Mouse (Mus musculus): ENCODE data around the gene Apc2. TPM values are rescaled to one million over a fixed set of nuclear protein-coding genes. Genes with fewer than 3 reads are reported as not detected.
A peak's percentile ranks its signal among the peaks of the same experiment; 100 is the strongest.

The Apc2 gene
- polyA plus RNA-seq, 1 experiment from 2014 or later: 234 TPM

- WGBS: 8% methylated on average over 11 of the region's 11 CpGs
- Histone ChIP-seq H3K9me3 (ENCODE audit: control insufficient read depth, low read length) (no peaks in the 10 kb centered on the region), H3K4me2 (ENCODE audit: low read length) (peak overlapping the region; percentile 90), H3K4me1 (replicated peaks; ENCODE audit: control insufficient read depth, insufficient read depth, low read length) (peaks cover 73% of the 10 kb centered on the region), H3K4me3 (replicated peaks; ENCODE audit: low read length) (peak overlapping the region; percentile 57), H3K36me3 (ENCODE audit: control insufficient read depth, insufficient read depth) (peaks cover 15% of the 10 kb centered on the region), H3K9ac (replicated peaks; ENCODE audit: low read depth, low read length) (peak overlapping the region; percentile 89), H3K27ac (ENCODE audit: low read length) (peak overlapping the region; percentile 94), H3K27me3 (replicated peaks; ENCODE audit: control insufficient read depth, insufficient read depth, low read length) (no peaks in the 10 kb centered on the region)
- peak; percentile 83 for ATAC-seq
Observed at GRCm38 (mm10) chr10:80300672-80301181, 5.0 kb downstream of the Apc2 start.

DNA sequence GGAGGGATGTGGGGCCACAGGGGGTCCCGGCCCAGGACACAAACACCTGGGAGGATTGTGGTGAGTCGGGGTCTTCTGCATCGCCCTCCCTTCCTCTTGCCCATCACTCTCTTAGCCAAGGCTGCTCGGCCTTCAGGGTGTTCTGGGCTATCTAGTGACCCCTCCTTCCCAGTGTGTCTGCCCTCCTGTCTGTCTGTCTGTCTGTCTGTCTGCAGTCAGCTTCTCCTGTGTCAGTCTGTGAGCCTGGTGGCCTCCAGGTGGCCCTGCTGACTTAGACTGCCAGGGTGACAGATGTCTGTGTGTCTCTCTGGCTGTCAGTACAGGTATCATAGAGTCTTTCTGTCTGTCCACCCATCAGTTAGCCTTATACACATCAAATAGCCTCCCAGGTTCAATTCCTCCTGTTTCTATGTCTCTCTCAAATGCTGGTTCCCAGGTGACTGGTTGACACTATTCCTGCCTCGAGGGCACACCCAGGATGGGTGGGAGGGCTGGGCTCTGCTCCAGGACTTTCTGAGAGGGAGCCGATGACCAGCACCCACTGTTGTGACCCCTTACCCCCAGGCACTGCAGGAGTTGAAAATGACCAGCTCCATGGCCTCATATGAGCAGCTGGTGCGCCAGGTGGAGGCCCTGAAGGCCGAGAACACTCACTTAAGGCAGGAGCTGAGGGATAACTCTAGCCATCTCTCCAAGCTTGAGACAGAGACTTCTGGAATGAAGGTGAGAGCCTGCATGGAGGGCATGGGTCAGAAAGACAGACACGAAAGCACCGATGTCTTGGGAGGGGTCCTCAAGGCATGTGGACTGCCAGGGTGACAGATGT lies 5.7 kb downstream of the Apc2 start:
- peak overlapping the region; percentile 94 for H3K27ac ChIP-seq (ENCODE audit: low read length)
- H3K9ac ChIP-seq (replicated peaks; ENCODE audit: low read depth, low read length): peak overlapping the region; percentile 89
- H3K4me2 ChIP-seq (ENCODE audit: low read length): peak overlapping the region; percentile 90
- no peaks in the 10 kb centered on the region for H3K9me3 ChIP-seq (ENCODE audit: control insufficient read depth, low read length)
- no peaks in the 10 kb centered on the region for H3K27me3 ChIP-seq (replicated peaks; ENCODE audit: control insufficient read depth, insufficient read depth, low read length)
- ATAC-seq: no peak
- H3K36me3 ChIP-seq (ENCODE audit: control insufficient read depth, insufficient read depth): peaks cover 22% of the 10 kb centered on the region
- peaks cover 72% of the 10 kb centered on the region for H3K4me1 ChIP-seq (replicated peaks; ENCODE audit: control insufficient read depth, insufficient read depth, low read length)
- peak overlapping the region; percentile 57 for H3K4me3 ChIP-seq (replicated peaks; ENCODE audit: low read length)
- 66% methylated on average over 10 of the region's 10 CpGs for WGBS

DNA sequence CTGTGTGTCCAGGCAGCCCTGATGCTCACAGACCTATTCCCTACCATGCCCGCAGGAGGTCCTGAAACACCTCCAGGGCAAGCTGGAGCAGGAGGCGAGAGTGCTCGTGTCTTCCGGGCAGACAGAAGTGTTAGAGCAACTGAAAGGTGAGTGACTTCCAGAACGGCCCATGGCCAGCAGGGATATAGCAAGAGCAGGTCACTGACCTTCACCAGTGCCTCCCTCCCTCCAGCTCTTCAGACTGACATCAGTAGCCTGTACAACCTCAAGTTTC lies 6.2 kb downstream of the Apc2 start:
- peak overlapping the region; percentile 94; the same call in 1 of the 2 replicates for H3K27ac ChIP-seq (ENCODE audit: low read length)
- H3K36me3 ChIP-seq (ENCODE audit: control insufficient read depth, insufficient read depth): peaks cover 28% of the 10 kb centered on the region
- peak overlapping the region; percentile 57 for H3K4me3 ChIP-seq (replicated peaks; ENCODE audit: low read length)
- peak overlapping the region; percentile 89 for H3K9ac ChIP-seq (replicated peaks; ENCODE audit: low read depth, low read length)
- H3K27me3 ChIP-seq (replicated peaks; ENCODE audit: control insufficient read depth, insufficient read depth, low read length): no peaks in the 10 kb centered on the region
- ATAC-seq: no peak
- peaks cover 69% of the 10 kb centered on the region for H3K4me1 ChIP-seq (replicated peaks; ENCODE audit: control insufficient read depth, insufficient read depth, low read length)
- no peaks in the 10 kb centered on the region for H3K9me3 ChIP-seq (ENCODE audit: control insufficient read depth, low read length)
- 66% methylated on average over 5 of the region's 5 CpGs for WGBS
- H3K4me2 ChIP-seq (ENCODE audit: low read length): peak overlapping the region; percentile 90

DNA sequence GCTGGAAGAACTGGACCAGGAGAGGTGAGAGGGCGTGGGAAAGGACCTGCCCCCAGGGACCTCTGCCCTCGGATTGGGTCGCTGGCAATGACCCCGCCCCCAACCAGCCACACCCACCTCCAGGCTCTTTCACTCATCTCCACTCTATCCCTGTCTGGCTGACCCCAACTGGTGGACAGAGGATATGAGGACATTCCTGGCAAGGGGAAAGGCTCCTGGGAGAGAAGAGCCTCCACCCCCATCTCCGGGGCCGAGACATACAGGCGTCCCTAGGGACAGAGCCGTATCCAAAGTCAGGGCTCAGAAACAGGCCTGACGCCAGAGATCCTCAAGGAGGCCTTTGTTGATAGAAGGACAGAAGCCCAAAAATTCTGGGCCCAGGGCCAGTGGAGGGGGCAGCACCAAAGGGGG lies 6.7 kb downstream of the Apc2 start:
- Histone ChIP-seq H3K27me3 (replicated peaks; ENCODE audit: control insufficient read depth, insufficient read depth, low read length) (no peaks in the 10 kb centered on the region), H3K4me3 (replicated peaks; ENCODE audit: low read length) (peak overlapping the region; percentile 57), H3K9me3 (ENCODE audit: control insufficient read depth, low read length) (no peaks in the 10 kb centered on the region), H3K4me2 (ENCODE audit: low read length) (peak overlapping the region; percentile 90), H3K4me1 (replicated peaks; ENCODE audit: control insufficient read depth, insufficient read depth, low read length) (peaks cover 65% of the 10 kb centered on the region), H3K9ac (replicated peaks; ENCODE audit: low read depth, low read length) (peak overlapping the region; percentile 89), H3K36me3 (ENCODE audit: control insufficient read depth, insufficient read depth) (peaks cover 32% of the 10 kb centered on the region), H3K27ac (ENCODE audit: low read length) (0 out of 2 replicates have a peak overlapping the region, but pooled peaks have one; percentile 10)
- no peak for ATAC-seq
- 16% methylated on average over 9 of the region's 9 CpGs for WGBS

DNA sequence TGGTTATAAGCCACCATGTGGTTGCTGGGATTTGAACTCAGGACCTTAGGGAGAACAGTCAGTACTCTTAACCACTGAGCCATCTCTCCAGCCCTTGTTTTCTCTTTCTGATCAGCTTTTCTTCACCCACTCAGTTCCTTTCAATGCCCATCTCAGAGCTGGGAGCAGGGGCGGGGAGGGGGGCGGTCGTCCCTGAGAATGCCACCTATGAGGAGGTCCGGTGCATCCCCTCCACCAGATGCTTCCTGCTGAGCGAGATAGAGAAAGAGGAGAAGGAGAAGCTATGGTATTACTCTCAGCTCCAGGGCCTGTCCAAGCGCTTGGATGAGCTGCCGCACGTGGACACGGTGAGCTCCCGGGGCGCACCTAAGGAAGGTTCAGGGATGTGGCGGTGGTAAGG lies 8.7 kb downstream of the Apc2 start:
- ATAC-seq: no peak
- H3K27me3 ChIP-seq (replicated peaks; ENCODE audit: control insufficient read depth, insufficient read depth, low read length): no peaks in the 10 kb centered on the region
- peak overlapping the region; percentile 24; the same call in 1 of the 2 replicates for H3K4me2 ChIP-seq (ENCODE audit: low read length)
- peaks cover 52% of the 10 kb centered on the region for H3K36me3 ChIP-seq (ENCODE audit: control insufficient read depth, insufficient read depth)
- H3K4me1 ChIP-seq (replicated peaks; ENCODE audit: control insufficient read depth, insufficient read depth, low read length): peaks cover 53% of the 10 kb centered on the region
- H3K9me3 ChIP-seq (ENCODE audit: control insufficient read depth, low read length): no peaks in the 10 kb centered on the region
- 44% methylated on average over 12 of the region's 12 CpGs for WGBS
- H3K9ac ChIP-seq (replicated peaks; ENCODE audit: low read depth, low read length): no peak overlapping the region
- H3K27ac ChIP-seq (ENCODE audit: low read length): no peak overlapping the region
- no peak overlapping the region for H3K4me3 ChIP-seq (replicated peaks; ENCODE audit: low read length)

- Histone ChIP-seq H3K9ac (replicated peaks; ENCODE audit: low read depth, low read length) (no peak overlapping the region), H3K4me3 (replicated peaks; ENCODE audit: low read length) (no peak overlapping the region), H3K27me3 (replicated peaks; ENCODE audit: control insufficient read depth, insufficient read depth, low read length) (no peaks in the 10 kb centered on the region), H3K9me3 (ENCODE audit: control insufficient read depth, low read length) (no peaks in the 10 kb centered on the region), H3K4me1 (replicated peaks; ENCODE audit: control insufficient read depth, insufficient read depth, low read length) (peaks cover 52% of the 10 kb centered on the region), H3K27ac (ENCODE audit: low read length) (no peak overlapping the region), H3K4me2 (ENCODE audit: low read length) (peak overlapping the region; percentile 24; the same call in 1 of the 2 replicates), H3K36me3 (ENCODE audit: control insufficient read depth, insufficient read depth) (peaks cover 53% of the 10 kb centered on the region)
- WGBS: 36% methylated on average over 25 of the region's 25 CpGs
- ATAC-seq: no peak
Observed at GRCm38 (mm10) chr10:80304862-80305261, 9.1 kb downstream of the Apc2 start.

DNA sequence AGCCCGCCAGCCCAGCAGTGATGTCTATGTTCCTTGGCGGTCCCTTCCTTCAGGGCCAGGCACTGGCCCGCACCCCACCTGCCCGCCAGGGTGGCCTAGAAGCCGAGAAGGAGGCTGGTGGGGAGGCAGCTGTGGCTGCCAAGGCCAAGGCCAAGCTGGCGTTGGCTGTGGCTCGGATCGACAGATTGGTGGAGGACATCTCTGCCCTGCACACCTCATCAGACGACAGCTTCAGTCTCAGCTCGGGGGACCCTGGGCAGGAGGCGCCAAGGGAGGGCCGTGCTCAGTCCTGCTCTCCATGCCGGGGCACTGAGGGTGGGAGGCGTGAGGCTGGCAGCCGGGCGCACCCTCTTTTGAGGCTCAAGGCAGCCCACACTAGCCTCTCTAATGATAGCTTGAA lies 15.8 kb downstream of the Apc2 start:
- H3K9me3 ChIP-seq (ENCODE audit: control insufficient read depth, low read length): no peaks in the 10 kb centered on the region
- ATAC-seq: no peak
- 87% methylated on average over 16 of the region's 16 CpGs for WGBS
- peaks cover 66% of the 10 kb centered on the region for H3K36me3 ChIP-seq (ENCODE audit: control insufficient read depth, insufficient read depth)
- no peak overlapping the region for H3K27ac ChIP-seq (ENCODE audit: low read length)
- peaks cover 20% of the 10 kb centered on the region for H3K4me1 ChIP-seq (replicated peaks; ENCODE audit: control insufficient read depth, insufficient read depth, low read length)
- H3K9ac ChIP-seq (replicated peaks; ENCODE audit: low read depth, low read length): no peak overlapping the region
- no peaks in the 10 kb centered on the region for H3K27me3 ChIP-seq (replicated peaks; ENCODE audit: control insufficient read depth, insufficient read depth, low read length)
- H3K4me3 ChIP-seq (replicated peaks; ENCODE audit: low read length): no peak overlapping the region
- no peak overlapping the region for H3K4me2 ChIP-seq (ENCODE audit: low read length)

DNA sequence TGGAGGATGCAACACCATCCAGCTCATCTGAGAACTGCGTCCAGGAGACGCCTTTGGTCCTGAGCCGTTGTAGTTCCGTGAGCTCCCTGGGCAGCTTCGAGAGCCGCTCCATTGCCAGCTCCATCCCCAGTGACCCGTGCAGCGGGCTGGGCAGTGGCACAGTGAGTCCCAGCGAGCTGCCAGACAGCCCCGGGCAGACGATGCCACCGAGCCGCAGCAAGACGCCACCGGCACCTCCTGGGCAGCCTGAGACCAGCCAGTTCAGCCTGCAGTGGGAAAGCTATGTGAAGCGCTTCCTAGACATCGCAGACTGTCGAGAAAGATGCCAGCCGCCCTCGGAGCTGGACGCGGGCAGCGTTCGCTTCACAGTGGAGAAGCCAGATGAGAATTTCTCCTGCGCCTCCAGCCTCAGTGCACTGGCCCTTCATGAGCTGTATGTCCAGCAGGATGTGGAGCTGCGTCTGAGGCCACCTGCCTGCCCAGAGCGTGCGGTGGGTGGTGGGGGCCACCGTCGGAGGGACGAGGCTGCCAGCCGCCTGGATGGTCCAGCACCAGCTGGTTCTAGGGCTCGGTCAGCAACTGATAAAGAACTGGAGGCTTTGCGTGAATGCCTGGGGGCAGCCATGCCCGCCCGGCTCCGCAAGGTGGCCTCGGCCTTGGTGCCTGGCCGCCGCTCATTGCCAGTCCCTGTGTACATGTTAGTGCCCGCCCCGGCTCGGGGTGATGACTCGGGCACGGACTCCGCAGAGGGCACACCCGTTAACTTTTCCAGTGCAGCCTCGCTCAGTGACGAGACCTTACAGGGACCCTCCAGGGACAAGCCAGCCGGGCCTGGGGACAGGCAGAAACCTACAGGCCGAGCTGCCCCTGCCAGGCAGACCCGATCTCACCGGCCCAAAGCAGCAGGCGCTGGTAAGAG lies 17.1 kb downstream of the Apc2 start:
- H3K9ac ChIP-seq (replicated peaks; ENCODE audit: low read depth, low read length): no peak overlapping the region
- no peaks in the 10 kb centered on the region for H3K9me3 ChIP-seq (ENCODE audit: control insufficient read depth, low read length)
- no peak overlapping the region for H3K4me3 ChIP-seq (replicated peaks; ENCODE audit: low read length)
- no peak for ATAC-seq
- no peak overlapping the region for H3K4me2 ChIP-seq (ENCODE audit: low read length)
- 76% methylated on average over 54 of the region's 54 CpGs for WGBS
- peaks cover 61% of the 10 kb centered on the region for H3K36me3 ChIP-seq (ENCODE audit: control insufficient read depth, insufficient read depth)
- H3K4me1 ChIP-seq (replicated peaks; ENCODE audit: control insufficient read depth, insufficient read depth, low read length): peaks cover 30% of the 10 kb centered on the region
- H3K27ac ChIP-seq (ENCODE audit: low read length): no peak overlapping the region
- no peaks in the 10 kb centered on the region for H3K27me3 ChIP-seq (replicated peaks; ENCODE audit: control insufficient read depth, insufficient read depth, low read length)

DNA sequence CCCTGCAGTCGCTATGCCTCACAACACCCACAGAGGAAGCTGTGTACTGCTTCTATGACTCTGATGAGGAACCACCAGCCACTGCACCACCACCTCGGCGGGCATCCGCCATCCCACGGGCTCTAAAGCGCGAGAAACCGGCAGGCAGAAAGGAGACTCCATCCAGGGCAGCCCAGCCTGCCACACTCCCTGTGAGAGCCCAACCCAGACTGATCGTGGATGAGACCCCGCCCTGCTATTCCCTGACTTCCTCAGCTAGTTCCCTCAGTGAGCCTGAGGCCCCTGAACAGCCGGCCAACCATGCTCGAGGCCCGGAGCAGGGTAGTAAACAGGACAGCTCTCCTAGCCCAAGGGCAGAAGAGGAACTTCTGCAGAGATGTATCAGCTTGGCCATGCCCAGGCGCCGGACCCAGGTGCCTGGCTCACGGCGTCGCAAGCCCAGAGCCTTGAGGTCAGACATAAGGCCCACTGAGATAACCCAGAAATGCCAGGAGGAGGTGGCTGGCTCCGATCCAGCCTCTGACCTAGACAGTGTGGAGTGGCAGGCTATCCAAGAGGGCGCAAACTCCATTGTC lies 17.9 kb downstream of the Apc2 start:
- no peak overlapping the region for H3K4me3 ChIP-seq (replicated peaks; ENCODE audit: low read length)
- H3K27me3 ChIP-seq (replicated peaks; ENCODE audit: control insufficient read depth, insufficient read depth, low read length): no peaks in the 10 kb centered on the region
- H3K27ac ChIP-seq (ENCODE audit: low read length): no peak overlapping the region
- ATAC-seq: no peak
- peaks cover 30% of the 10 kb centered on the region for H3K4me1 ChIP-seq (replicated peaks; ENCODE audit: control insufficient read depth, insufficient read depth, low read length)
- H3K9ac ChIP-seq (replicated peaks; ENCODE audit: low read depth, low read length): no peak overlapping the region
- WGBS: 65% methylated on average over 20 of the region's 20 CpGs
- no peaks in the 10 kb centered on the region for H3K9me3 ChIP-seq (ENCODE audit: control insufficient read depth, low read length)
- no peak overlapping the region for H3K4me2 ChIP-seq (ENCODE audit: low read length)
- peaks cover 55% of the 10 kb centered on the region for H3K36me3 ChIP-seq (ENCODE audit: control insufficient read depth, insufficient read depth)

Measured in forebrain, embryonic 16.5 days (tissue).